Mouse (Mus musculus) c-Kit-positive CD71-negative TER-119-negative erythroid progenitor cells, embryonic 14.5 days (primary cell): ENCODE measurements around the gene C3ar1.

Experiments
- DNase-seq: peaks from one replicate; pipeline ENCODE4 v3.0.0-alpha.2; 2013; ENCODE audit warnings: low read depth

The C3ar1 gene

DNA sequence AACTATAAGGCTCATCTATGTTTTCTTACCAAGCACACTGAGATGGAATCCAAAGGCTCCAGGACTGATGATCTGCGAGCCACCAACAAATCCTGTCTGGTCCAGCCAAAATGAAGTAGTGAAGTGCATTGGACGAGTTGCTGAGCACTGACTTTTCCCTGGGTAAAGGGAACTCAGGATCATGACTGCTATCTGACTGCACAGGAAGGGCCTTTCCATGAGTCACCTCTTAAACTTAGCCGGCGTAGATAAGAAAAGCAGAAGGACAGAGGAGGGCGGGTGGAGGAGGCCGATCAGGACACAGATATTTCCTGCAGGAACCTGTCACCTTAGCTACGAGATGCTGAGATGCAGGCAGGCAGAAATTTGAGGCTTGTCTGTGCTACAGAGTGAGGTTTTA is at the start of gene C3ar1:
C3ar1 (minus strand) TSS at position 207 of the 400 bp plus-strand sequence.
- DNase-seq = no peak

DNA sequence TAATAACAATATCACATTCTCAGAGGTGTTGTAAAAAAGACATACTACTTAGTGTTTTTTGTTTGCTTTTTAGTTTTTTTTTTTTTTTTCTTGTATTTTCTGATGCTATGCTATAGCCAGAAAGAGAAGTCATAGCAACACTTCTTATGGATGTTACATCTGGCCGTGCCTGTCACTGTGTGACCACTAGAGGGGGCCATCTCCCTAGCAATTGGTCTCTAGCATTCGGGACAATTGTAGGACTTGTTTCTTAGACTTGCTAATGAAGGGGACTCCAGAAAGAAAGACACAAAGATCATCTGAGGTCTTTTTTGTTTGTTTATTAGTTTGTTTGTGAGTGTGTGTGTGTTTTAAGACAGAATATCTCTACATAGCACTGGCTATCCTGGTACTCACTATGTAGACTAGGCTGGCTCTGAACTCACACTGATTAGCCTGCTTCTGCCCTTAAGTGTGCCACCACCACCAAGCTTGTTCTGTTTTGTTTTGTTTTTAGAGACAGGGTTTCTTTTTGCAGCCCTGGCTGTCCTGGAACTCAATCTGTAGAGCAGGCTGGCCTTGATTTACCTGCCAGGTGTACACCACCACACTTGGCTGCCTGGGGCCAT is 36.6 kb upstream of the C3ar1 start:
- DNase-seq = peak; percentile 69

DNA sequence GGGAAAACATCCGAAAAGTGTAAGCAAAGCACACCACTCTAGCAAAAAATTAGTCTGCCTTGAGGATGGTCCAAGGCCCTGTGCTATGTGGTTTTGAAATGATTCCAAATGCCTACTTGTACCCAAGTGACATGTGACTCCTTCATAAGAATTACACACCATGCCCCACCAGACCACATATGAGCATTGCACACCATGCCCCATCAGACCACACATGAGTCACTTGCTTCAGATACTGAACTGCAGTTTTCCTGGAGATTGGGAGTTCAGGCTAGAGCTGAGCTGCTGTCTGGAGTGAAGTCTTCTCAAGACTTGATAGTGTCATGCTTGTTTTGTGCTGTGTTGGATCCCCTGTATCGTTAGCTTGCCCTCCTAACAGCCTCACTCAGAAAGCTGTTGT is 33.6 kb upstream of the C3ar1 start:
- no peak for DNase-seq

DNA sequence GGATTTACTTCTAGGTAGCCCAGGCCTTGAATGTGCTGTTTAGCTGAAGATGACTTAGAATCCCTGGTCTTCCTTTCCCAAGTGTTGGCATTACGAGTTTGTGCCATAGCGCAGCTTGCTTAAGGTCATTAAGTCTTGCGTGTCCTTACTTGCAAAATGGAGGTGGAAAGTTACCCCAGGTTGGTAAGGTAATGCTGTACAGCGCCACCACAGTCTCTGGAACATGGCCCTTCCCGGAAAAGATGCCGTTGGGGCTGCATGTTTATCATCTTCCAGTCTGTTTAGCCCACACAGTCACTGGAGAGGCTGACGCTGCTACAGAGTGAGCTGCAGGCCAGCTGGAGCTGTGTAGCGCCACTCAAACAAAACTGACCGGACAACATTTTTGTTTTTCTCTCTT is 27.6 kb upstream of the C3ar1 start:
- no peak for DNase-seq

DNA sequence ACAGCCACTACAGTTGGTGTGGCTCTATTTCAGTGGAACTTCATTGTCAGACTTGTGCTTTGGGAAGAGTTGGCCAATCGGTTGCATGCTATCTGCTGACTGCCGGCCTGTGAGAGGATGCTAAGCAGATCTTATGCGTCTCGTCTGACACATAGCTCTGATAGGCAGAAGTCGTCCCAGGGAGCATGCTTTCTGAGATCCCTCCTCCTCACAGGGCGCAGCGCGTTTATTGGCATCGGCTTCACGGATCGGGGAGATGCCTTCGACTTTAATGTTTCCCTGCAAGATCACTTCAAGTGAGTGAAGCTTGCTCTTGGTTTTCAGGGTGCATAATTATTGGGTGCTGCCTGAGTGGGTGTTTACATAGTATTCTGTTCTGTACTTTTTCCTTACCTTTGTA is 25.3 kb upstream of the C3ar1 start:
- DNase-seq = no peak

DNA sequence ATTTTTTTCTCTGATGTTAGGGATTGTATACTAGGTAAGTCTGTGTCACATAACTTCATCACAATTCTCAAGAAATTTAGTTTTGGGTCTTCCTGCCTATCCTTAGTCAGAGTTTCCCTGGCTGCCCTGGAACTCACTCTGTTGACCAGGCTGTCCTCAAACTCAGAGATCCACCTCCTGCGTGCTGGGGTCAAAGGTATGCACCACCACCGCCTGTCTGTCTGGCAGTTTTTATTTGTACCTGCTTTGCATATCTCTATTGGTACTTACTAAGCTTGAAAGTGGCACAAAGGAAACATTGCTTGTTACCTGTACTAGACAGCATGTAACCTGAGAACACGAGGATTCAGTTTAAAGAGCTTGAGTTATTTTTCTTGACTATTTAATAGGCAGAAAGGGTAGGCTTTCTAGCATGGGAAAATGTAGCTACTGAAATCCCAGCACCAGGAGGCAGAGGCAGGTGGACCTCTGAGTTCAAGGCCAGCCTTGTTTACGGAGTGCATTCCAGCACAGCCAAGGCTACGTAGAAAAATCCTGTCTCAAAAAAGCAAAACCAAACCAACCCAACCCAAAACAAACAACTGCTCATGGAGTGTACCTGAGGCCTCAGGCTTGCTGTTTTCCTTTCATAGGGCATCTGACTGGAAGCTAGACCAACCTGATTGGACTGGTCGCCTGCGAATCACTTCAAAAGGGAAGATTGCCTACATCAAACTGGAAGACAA is 24.0 kb upstream of the C3ar1 start:
- DNase-seq = no peak

DNA sequence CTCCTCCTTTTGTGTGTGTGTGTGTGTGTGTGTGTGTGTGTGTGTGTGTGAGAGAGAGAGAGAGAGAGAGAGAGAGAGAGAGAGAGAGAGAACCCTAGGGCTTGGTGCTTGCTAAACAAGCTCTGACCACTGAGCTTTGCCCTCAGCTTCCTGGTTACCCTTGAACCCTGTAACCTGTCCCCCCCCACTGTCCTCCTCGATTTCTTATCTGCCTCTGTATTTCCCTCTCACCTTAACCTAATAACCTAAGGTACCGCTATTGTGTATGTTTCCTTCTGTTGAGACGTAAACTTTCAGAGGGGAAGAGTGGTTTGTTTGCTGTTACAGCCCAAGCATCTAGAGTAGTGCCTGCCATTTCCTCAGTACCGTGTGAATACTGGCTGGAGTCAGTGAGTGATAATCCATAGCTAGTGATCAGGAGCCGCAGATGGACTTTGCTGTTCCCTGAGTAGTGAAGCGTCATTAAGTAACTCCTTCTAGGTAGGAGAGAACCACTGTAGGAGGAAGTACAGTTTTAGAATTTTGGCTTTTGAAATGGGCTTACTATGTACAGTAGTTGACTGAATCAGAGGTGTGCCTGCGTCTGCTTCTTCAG is 23.3 kb upstream of the C3ar1 start:
- DNase-seq = no peak

DNA sequence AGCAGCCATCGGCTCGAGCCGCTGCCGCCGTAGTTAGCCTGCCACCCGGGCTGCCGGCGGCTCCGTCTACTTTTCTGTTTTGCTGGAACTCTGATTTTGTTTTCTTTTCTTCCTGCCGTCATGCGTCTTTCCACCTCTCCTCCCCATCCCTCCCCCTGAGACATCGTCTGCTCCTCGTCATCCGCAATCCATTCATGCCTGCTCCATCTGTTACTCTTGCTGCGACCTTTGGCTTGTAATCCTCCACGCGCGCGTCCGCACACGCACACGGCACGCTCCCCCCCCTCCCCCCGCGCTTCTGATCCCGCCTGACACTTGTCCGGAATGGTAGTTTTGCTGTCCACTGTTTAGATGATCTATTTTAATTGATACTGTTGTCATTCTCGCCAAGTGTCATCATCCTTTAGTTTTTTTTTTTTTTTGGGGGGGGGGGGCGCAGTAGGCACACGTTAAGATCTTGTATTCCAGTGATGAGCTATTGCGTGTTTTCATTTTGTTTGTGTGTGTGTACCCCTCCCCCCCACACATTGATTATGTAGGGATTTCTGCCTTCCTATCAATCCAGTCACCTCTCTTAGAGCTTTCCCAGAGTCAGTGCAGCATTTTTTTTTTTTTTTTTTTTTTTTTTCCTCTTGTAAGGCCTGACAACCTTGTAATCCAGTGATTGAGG is 18.9 kb upstream of the C3ar1 start:
- DNase-seq = no peak

DNA sequence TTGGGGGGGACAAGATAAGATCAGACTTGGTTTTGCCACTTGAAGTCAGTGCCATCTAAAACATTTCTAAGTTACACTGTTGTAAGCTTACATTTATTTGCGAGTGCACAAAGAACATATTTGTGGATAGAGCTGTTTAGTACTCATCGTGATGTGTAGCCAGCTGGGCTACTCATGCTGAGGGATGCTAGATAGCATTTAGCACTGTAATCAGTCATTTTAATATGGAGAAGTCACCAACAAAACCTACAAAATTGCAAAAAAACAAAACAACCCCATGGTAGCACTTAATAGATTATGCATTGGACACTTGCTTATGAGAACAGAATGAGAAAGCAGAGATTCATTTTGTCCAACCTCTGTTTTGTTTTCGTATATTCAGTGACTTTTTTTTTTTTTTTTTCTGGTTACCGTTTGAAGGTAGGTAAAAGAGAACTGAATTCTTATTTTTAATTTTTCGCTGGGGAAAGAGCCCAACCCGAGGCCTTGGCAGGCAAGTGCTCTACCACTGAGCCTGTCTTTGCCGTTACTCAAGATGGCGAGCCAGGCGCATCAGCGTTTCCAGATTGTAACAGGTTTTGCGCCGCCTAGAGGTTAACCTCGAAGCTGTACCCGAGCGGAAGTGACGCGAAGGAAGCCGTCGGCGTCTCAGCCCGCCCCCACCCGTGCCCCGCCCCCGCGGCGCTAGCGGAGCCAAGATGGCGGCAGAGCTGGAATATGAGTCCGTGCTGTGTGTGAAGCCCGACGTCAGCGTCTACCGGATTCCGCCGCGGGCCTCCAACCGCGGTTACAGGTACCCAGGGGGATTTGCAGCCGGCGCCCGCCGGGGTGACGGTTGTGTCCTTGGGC is 18.1 kb upstream of the C3ar1 start, which contains the start of gene Necap1:
Necap1 (plus strand) TSS at position 604 of the 849 bp plus-strand sequence.
- DNase-seq = peak; percentile 94

DNA sequence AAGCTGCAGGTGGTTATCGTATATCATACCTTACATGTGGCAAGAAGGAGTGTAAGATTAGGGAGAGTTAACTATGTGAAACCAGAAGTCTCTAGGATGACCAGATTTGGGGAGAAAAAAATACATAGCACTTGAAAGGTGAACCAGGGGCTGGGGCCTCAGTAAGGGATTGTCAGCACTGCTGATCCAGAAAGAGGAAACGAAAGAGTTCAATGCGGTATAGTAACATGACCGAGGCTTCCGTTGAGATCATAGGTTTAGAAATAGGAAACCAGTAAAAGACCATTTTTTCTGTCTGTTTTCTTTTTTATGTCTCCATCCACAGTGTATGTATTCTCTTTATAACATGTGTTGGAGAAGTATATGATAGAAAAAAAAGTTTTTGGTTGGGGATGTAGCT is 16.8 kb upstream of the C3ar1 start:
- peak; percentile 55 for DNase-seq

DNA sequence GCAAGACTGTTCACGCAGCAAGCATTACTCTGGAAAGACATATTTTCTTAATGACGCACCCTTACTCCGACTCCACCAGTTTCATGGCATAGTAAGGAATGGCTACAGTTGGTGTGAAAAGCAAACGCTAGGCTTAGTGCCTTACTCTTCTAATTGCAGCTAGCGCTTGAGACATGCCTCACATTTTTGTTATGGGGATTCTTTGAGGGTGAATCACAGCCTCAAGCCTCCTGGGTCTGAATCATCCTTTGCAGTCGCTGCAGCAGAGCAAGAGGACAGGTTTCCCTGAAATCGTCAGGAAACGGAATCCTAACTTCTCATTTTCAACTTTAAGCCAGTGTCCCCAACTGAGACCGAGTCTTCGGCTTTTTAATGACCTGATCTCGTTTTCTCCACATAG is 13.9 kb upstream of the C3ar1 start:
- no peak for DNase-seq

DNA sequence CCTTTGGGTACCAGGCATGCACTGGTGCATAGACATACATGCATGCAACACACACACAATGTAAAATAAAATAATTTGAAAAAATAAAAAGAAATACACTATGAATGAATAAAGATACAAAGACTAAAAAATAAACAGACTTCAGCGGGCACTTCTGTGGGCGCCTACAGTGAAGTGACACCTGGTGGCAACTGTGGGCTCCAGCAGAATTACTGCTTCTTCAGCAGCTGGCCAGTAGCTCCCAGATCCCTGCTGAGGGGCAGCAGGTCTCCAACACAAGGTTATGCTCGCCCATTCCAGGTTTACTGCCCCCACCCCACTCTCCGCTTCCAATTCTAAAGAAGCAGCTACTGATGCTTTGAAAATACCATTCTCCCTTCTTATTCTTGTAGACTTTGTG is 12.0 kb upstream of the C3ar1 start:
- no peak for DNase-seq

DNA sequence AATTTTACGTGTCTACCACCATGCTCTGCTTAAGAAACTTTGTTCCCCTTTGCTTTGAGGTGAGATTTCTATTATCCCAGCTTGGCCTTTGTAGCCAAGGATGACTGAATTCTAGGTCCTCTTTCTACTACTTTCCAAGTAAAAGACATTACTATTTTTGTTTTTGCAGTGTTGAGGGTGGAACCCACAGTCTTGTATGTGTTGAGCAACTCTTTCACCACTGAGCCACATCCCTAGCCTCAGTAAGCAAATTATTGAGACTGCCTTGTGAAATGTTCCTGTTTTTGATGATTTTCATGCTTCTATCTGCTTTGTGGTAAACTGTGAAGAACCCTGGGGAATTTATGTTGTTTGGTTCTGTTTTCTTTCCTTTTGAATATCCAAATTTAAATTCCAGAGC is 6.9 kb upstream of the C3ar1 start:
- no peak for DNase-seq

DNA sequence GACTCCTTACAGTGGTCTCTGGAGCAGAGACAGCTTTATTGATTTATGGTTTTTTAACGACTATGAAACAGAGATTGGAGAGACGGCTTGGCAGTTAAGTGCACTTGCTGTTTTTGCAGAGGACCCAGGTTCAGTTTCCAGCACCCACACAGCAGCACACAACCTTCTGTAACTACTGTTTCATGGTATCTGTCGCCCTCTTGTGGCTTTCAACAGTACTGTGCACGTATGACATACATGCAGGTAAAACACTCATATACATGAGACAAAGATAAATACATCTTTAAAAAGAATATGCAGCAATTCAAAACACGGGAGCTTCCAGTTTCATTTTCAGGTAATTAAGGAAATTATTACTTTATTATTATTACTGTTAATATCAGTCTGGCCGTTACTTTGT is 6.5 kb upstream of the C3ar1 start:
- DNase-seq = no peak

DNA sequence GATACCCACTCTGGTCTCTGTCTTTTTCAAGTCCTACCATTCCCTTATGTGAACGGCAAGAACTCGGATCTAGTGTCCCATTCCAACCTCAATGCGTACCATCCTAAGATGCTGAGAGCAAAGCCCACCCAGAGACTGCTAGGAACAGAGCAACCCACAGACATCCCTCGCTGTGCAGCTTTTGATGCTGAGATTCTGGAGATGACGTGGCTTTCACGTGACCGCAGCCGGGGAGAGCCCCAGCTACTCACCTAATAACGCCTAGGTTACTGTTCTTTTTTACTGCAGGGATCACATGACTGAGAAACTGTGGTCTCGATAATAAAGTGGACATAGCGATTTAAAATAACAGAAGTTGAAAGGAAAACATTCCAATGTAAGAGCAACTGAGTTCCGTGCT is 1.4 kb downstream of the C3ar1 start:
- no peak for DNase-seq

DNA sequence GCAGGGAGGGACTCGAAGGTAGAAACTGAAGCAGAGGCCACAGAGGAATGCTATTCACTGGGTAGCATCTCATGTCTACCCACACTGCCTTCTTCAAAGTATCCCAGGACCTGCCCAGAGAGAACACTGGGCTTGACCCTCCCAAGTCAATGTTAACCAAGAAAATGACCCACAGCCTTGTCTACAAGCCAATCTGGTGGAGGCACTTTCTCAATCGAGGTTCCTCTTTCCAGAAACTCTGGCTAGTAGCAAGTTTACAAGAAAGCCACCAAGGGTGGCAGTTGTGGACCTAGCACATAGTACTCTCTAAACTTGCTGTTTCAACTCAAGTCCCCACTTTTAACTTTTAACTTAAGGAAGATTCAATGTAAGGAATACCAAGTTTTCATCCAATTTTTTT is 3.3 kb downstream of the C3ar1 start:
- no peak for DNase-seq

DNA sequence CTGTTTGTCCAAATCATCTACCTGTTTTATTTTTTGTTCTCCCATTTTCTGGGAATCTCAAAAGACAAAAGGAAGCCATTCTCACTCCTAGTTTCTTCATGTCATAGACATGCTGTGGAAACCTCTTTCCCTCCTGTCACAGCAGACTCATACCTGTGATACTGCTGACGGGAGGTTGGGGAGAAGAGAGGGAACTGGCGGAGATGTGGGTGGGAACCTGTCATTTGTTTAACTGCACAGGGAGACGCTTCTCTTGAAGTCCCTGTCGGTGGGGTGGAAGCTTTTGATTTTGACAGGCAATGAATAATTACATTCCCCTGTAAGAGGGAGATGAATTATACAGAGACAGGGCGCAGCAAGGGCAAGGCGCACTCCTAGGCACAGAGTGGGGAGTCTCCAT is 12.2 kb downstream of the C3ar1 start:
- no peak for DNase-seq

DNA sequence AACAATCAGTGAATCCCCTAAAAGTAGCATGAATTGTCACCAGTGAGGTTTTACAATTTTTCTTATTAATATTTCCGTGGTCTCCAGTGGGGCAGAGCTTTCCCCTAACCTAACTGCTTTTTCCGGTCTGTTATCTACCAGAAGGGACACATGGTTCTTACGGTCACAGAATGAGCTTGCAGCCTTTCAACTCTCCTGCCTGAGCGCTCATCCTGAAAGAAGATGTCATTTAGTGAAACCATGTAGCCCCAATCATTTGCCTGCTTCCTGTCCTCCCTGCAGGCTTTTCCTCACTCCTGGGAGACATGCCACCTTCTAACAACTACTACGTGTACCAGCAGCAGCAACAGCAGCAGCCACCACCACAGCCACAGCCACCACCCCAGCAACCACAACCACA is 18.4 kb downstream of the C3ar1 start:
- no peak for DNase-seq

DNA sequence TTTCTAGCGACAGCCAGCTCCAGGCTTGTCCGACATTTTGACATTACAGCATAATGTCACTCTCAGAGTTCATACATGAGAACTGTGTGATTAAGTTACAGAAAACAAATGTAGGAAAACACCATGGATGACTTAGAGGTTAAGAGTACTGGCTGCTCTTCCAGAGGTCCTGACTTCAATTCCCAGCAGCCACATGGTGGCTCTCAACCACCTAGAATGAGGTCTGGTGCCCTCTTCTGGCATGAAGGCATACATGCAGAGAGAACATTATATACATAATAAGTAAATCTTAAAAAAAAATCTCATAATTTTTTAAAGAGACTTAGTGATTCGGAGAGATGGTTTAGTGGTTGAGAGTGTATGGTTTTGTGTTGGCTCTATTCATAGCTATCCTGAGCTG is 19.0 kb downstream of the C3ar1 start:
- no peak for DNase-seq

DNA sequence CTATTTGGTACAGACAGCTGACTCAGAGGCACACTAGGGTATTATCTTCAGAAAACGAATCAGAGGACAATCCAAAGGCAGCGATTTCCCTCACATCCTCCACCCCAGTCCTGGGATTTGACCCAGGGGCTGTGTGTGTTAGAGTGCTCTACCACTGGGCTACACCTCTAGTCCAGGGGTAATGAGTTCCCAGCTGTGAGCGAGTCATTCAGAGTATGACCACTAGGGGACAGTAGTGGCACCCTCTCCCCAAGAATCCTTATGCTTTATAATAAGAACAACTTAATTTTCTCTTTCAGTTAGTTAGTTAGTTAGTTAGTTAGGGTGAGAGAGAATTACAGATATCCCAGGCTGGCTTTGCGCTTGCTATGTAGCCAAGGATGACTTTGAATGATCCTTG is 21.6 kb downstream of the C3ar1 start:
- peak; percentile 56 for DNase-seq

DNA sequence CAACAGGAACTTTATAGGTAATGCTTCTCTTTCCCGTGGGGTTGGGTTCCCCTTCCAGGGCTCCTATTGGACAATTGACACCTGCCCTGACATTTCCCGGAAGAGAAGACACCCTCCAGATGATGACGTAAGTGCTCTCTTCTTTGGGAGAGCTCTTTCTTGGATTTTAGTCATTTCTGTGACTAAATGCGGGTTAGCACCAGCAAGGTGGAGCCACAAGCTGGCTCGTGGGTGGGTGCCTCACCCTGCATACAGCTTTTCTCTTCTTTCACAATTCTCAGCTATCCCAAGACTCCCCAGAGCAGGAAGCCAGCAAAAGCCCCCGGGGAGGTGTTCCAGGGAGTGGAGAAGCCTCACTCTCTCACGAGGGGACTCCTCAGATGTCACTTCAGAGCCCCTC is 23.1 kb downstream of the C3ar1 start:
- DNase-seq = no peak

DNA sequence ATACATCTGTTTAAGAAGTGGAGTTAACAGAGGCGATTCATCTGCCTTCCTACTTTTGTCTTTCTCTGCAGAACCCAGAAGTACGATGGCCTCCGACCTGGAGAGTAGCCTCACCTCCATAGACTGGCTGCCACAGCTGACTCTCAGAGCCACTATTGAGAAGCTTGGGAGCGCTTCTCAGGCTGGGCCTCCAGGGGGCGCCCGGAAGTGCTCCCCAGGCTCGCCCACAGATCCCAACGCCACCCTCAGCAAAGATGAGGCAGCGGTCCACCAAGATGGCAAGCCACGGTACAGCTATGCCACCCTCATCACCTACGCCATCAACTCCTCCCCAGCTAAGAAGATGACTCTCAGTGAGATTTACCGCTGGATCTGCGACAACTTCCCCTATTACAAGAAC is 27.9 kb downstream of the C3ar1 start:
- DNase-seq = no peak
